Mouse (Mus musculus): ENCODE measurements around the gene Hps1. TPM values are rescaled to one million over a fixed set of nuclear protein-coding genes. Genes with fewer than 3 reads are reported as not detected.
A peak's percentile ranks its signal among the peaks of the same experiment; 100 is the strongest.

Hps1 gene
- not detected in 2 replicates for polyA plus RNA-seq (2012; ENCODE audit: insufficient read depth, insufficient read length, low replicate concordance, missing spikeins)

- Histone ChIP-seq H3K27ac (ENCODE audit: insufficient read depth, low read depth, low read length) (peak within 1 kb of the TSS; percentile 76), H3K4me1 (ENCODE audit: control insufficient read depth, insufficient read depth, low read length) (peaks cover 12% of the 10 kb centered on the region), H3K4me3 (ENCODE audit: insufficient read depth, low read depth, low read length) (peak within 1 kb of the TSS; percentile 76)
- TF ChIP-seq POLR2A (IDR thresholded peaks at IDR 0.05; ENCODE audit: insufficient read depth, low read depth, low read length): 0 out of 2 replicates have a peak, but pooled peaks have one; percentile 32
- no peak for TF ChIP-seq CTCF (IDR thresholded peaks at IDR 0.05; ENCODE audit: insufficient read depth, low read depth, low read length)
- WGBS: under 1% methylated on average over 43 of the region's 43 CpGs
Measured at GRCm38 (mm10) chr19:42779531-42780155, at the start of gene Hps1. TSS of gene Hps1 (minus strand) at chr19:42779978.

DNA sequence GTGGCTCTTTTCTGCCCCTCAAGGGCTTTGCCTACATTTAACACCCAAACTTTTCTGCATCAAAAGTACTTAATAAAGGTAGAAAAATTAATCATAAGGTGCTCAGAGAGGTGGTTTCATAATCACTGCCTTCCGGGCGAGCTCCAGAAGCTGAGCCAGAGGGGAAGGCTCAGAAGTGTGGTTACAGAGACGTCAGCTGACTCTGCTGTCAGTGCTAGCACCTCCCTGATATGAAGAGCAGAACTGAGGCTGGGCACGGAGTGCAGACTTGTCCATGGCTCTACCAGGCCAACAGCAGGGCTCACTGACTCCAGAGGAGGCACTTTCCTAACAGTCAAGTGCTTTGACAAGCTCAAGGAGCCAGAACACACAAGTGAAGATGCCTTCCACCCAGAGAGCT, 49.4 kb upstream of the Hps1 start:
- Histone ChIP-seq H3K27ac (ENCODE audit: insufficient read depth, low read depth, low read length) (no peak overlapping the region), H3K4me1 (ENCODE audit: control insufficient read depth, insufficient read depth, low read length) (no peaks in the 10 kb centered on the region), H3K4me3 (ENCODE audit: insufficient read depth, low read depth, low read length) (no peak overlapping the region)
- WGBS: 71% methylated on average over 4 of the region's 4 CpGs
- TF ChIP-seq POLR2A (IDR thresholded peaks at IDR 0.05; ENCODE audit: insufficient read depth, low read depth, low read length): no peak
- no peak for TF ChIP-seq CTCF (IDR thresholded peaks at IDR 0.05; ENCODE audit: insufficient read depth, low read depth, low read length)

DNA sequence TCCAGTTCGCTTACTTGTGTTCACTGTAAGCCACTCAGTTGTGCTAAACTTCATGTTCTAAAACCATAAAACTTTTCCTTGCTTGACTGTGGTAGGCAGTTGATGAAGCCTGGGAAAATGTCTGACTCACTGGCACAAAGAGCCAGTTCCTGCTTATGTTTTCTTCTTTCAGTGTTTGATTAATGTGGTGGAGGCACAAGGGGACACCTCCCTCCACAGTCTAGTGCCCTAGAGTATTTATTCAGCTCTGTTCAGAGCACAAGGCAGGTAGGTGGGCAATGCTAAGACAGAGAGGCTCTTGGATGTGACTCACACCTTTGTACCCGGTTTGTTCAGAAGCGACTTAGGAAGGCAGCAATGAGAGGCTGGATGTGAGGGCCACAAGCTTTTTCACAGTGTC, 48.1 kb upstream of the Hps1 start:
- TF ChIP-seq CTCF (IDR thresholded peaks at IDR 0.05; ENCODE audit: insufficient read depth, low read depth, low read length) (no peak), POLR2A (IDR thresholded peaks at IDR 0.05; ENCODE audit: insufficient read depth, low read depth, low read length) (no peak)
- H3K27ac ChIP-seq (ENCODE audit: insufficient read depth, low read depth, low read length): no peak overlapping the region
- H3K4me1 ChIP-seq (ENCODE audit: control insufficient read depth, insufficient read depth, low read length): no peaks in the 10 kb centered on the region
- WGBS: 88% methylated on average over 3 of the region's 3 CpGs
- no peak overlapping the region for H3K4me3 ChIP-seq (ENCODE audit: insufficient read depth, low read depth, low read length)

DNA sequence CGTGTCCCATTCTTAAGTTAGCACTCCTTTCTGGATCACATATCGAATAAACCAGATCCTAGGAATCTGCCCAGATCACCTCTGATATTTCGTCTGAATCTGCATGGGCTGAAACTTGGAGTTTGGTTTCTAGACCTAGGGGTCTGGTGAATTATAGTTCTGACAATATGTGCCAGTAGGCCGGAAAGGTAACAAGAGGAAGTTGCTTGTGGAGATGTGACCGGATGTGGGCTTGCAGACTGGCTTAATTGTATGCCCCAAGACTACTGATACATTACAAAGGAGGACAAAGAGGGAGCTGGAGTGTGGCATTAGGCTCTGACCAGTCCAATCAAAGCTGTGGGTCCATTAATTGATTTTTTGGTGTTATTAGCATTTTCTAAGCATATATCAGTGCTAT, 40.3 kb upstream of the Hps1 start:
- Histone ChIP-seq H3K27ac (ENCODE audit: insufficient read depth, low read depth, low read length) (no peak overlapping the region), H3K4me3 (ENCODE audit: insufficient read depth, low read depth, low read length) (no peak overlapping the region), H3K4me1 (ENCODE audit: control insufficient read depth, insufficient read depth, low read length) (no peaks in the 10 kb centered on the region)
- WGBS: 91% methylated on average over 5 of the region's 5 CpGs
- no peak for TF ChIP-seq CTCF (IDR thresholded peaks at IDR 0.05; ENCODE audit: insufficient read depth, low read depth, low read length)

GRCm38 (mm10) chr19:42817761-42818160, 38.0 kb upstream of the Hps1 start:
- TF ChIP-seq POLR2A (IDR thresholded peaks at IDR 0.05; ENCODE audit: insufficient read depth, low read depth, low read length) (no peak), CTCF (IDR thresholded peaks at IDR 0.05; ENCODE audit: insufficient read depth, low read depth, low read length) (no peak)
- no peaks in the 10 kb centered on the region for H3K4me1 ChIP-seq (ENCODE audit: control insufficient read depth, insufficient read depth, low read length)
- 77% methylated on average over 2 of the region's 2 CpGs for WGBS
- no peak overlapping the region for H3K4me3 ChIP-seq (ENCODE audit: insufficient read depth, low read depth, low read length)
- H3K27ac ChIP-seq (ENCODE audit: insufficient read depth, low read depth, low read length): no peak overlapping the region

DNA sequence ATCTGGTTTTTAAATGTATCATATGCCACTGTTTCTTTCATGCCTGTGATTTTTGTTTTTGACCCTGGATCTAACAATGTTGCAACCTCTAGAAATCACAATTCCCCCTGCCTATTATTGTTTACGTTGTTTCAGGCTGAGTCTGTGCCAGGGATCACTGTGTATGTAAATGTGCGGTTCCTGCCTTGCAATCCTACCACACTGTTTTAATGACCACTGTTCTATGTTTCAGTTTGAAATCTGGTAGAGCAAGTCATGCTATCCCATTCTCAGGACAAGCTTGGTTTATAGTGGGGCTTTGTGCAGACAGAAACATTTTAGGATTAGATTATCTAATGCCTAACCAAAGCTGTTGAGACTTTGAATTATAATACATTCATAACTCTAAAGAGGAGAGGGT, 36.5 kb upstream of the Hps1 start:
- 93% methylated on average over 2 of the region's 2 CpGs for WGBS
- TF ChIP-seq POLR2A (IDR thresholded peaks at IDR 0.05; ENCODE audit: insufficient read depth, low read depth, low read length): no peak
- no peak for TF ChIP-seq CTCF (IDR thresholded peaks at IDR 0.05; ENCODE audit: insufficient read depth, low read depth, low read length)
- H3K4me1 ChIP-seq (ENCODE audit: control insufficient read depth, insufficient read depth, low read length): no peaks in the 10 kb centered on the region

GRCm38 (mm10) chr19:42810140-42810539, 30.4 kb upstream of the Hps1 start:
- no peak overlapping the region for H3K4me3 ChIP-seq (ENCODE audit: insufficient read depth, low read depth, low read length)
- H3K4me1 ChIP-seq (ENCODE audit: control insufficient read depth, insufficient read depth, low read length): peaks cover 4% of the 10 kb centered on the region
- no peak for TF ChIP-seq POLR2A (IDR thresholded peaks at IDR 0.05; ENCODE audit: insufficient read depth, low read depth, low read length)
- no peak for TF ChIP-seq CTCF (IDR thresholded peaks at IDR 0.05; ENCODE audit: insufficient read depth, low read depth, low read length)
- H3K27ac ChIP-seq (ENCODE audit: insufficient read depth, low read depth, low read length): no peak overlapping the region
- 86% methylated on average over 5 of the region's 5 CpGs for WGBS

More for the DNA sequence above, 36.5 kb upstream of the Hps1 start:
- Histone ChIP-seq H3K4me3 (ENCODE audit: insufficient read depth, low read depth, low read length) (no peak overlapping the region), H3K27ac (ENCODE audit: insufficient read depth, low read depth, low read length) (no peak overlapping the region)

- no peak overlapping the region for H3K27ac ChIP-seq (ENCODE audit: insufficient read depth, low read depth, low read length)
- no peak overlapping the region for H3K4me3 ChIP-seq (ENCODE audit: insufficient read depth, low read depth, low read length)
- WGBS: 60% methylated on average over 10 of the region's 10 CpGs
- H3K4me1 ChIP-seq (ENCODE audit: control insufficient read depth, insufficient read depth, low read length): peaks cover 4% of the 10 kb centered on the region
- TF ChIP-seq POLR2A (IDR thresholded peaks at IDR 0.05; ENCODE audit: insufficient read depth, low read depth, low read length): no peak
- no peak for TF ChIP-seq CTCF (IDR thresholded peaks at IDR 0.05; ENCODE audit: insufficient read depth, low read depth, low read length)
Measured at GRCm38 (mm10) chr19:42809491-42809890, 29.7 kb upstream of the Hps1 start.

GRCm38 (mm10) chr19:42797866-42798265, 18.1 kb upstream of the Hps1 start:
- Histone ChIP-seq H3K4me3 (ENCODE audit: insufficient read depth, low read depth, low read length) (no peak overlapping the region), H3K27ac (ENCODE audit: insufficient read depth, low read depth, low read length) (no peak overlapping the region), H3K4me1 (ENCODE audit: control insufficient read depth, insufficient read depth, low read length) (peaks cover 9% of the 10 kb centered on the region)
- TF ChIP-seq POLR2A (IDR thresholded peaks at IDR 0.05; ENCODE audit: insufficient read depth, low read depth, low read length) (no peak), CTCF (IDR thresholded peaks at IDR 0.05; ENCODE audit: insufficient read depth, low read depth, low read length) (no peak)
- 80% methylated on average over 2 of the region's 2 CpGs for WGBS
